Mouse (Mus musculus) liver, adult 2 months (tissue): ENCODE results near the gene Fkbpl. TPM values are rescaled to one million over a fixed set of nuclear protein-coding genes. Genes with fewer than 3 reads are reported as not detected.

Experiments used
- DNase-seq: peaks from one replicate; pipeline ENCODE4 v3.0.0-alpha.2; 2011; ENCODE audit warnings: low read depth, low spot score; ENCODE audit errors: extremely low read depth
- H3K27ac ChIP-seq: fragments of 200-500 bp; replicated peaks from 2 replicates; pipeline ENCODE4 v1.5.1; 2012; ENCODE audit warnings: low read depth, mild to moderate bottlenecking, control low read depth, inconsistent platforms, low read length; ENCODE audit not compliant: insufficient read depth
- H3K27me3 ChIP-seq: fragments of 200-500 bp; 2 replicates; pipeline ENCODE4 v1.6.1; 2012; ENCODE audit warnings: mild to moderate bottlenecking, moderate library complexity, low read length, inconsistent platforms; ENCODE audit not compliant: control insufficient read depth, insufficient read depth
- H3K36me3 ChIP-seq: fragments of 200-500 bp; 2 replicates; pipeline ENCODE4 v1.6.1; 2012; ENCODE audit warnings: low read length, inconsistent platforms; ENCODE audit not compliant: control insufficient read depth, insufficient read depth
- H3K4me1 ChIP-seq: fragments of 200-500 bp; 2 replicates; pipeline ENCODE4 v1.6.1; 2011; ENCODE audit warnings: low read length; ENCODE audit not compliant: control insufficient read depth, insufficient read depth
- H3K4me3 ChIP-seq: fragments of 200-500 bp; 2 replicates; pipeline ENCODE4 v1.5.1; 2011; ENCODE audit warnings: low read depth, mild to moderate bottlenecking, control low read depth, low read length, moderate library complexity; ENCODE audit not compliant: insufficient read depth
- H3K79me2 ChIP-seq: fragments of 200-500 bp; 2 replicates; pipeline ENCODE4 v1.6.1; 2012; ENCODE audit warnings: inconsistent platforms, mild to moderate bottlenecking, low read length, moderate library complexity; ENCODE audit not compliant: control insufficient read depth, insufficient read depth
- H3K9ac ChIP-seq: fragments of 200-500 bp; 2 replicates; pipeline ENCODE4 v1.6.1; 2012; ENCODE audit warnings: low read depth, mild to moderate bottlenecking, control low read depth, inconsistent platforms, low read length
- CTCF ChIP-seq: fragments of 200-500 bp; IDR thresholded peaks from 2 replicates; pipeline ENCODE4 v1.5.1; 2011; ENCODE audit warnings: low read depth, low read length, control low read depth
- POLR2A ChIP-seq: fragments of 200-500 bp; IDR thresholded peaks from 2 replicates; pipeline ENCODE4 v1.6.1; 2011; ENCODE audit warnings: low read length, control low read depth; ENCODE audit not compliant: insufficient read depth; ENCODE audit errors: extremely low read depth
- WGBS: fragments of 180-500 bp; shearing (Covaris S2); methylation state at CpG from one replicate; pipeline ENCODE4 v1.1.7; 2018; 5-methylcytosine and 5-hydroxymethylcytosine counted together
- polyA plus RNA-seq: library from polyadenylated mRNA; depleted of rRNA; stranded (reverse); fragments of >200 nt; gene quantifications from 2 replicates; pipeline ENCODE4 v1.2.3, GENCODE M21; 2012; rRNA removed
- total RNA-seq: library from RNA; depleted of rRNA; stranded (reverse); fragments of >200 nt; gene quantifications from 2 replicates; pipeline ENCODE4 v1.2.3, GENCODE M21; 2014; rRNA removed

The Fkbpl gene
- total RNA-seq: 4.2 and 5.3 TPM in 2 replicates
- polyA plus RNA-seq: 2.0 and 3.0 TPM in 2 replicates

- peak within 1 kb of the TSS; percentile 58 for H3K4me3 ChIP-seq
- TF ChIP-seq CTCF (no peak), POLR2A (peak; percentile 47; the same call in 1 of the 2 replicates)
- peaks cover 12% of the 10 kb centered on the region for H3K4me1 ChIP-seq
- H3K27ac ChIP-seq: peak within 1 kb of the TSS; percentile 57
- H3K36me3 ChIP-seq: no peaks in the 10 kb centered on the region
- H3K27me3 ChIP-seq: no peaks in the 10 kb centered on the region
- DNase-seq: peak; percentile 92
- no peaks in the 10 kb centered on the region; the same call in 1 of the 2 replicates for H3K79me2 ChIP-seq
- peak within 1 kb of the TSS; percentile 77 for H3K9ac ChIP-seq
- WGBS: under 1% methylated on average over 16 of the region's 16 CpGs
Measured at GRCm38 (mm10) chr17:34644608-34645007, at the start of gene Fkbpl. Gene Fkbpl (plus strand): TSS chr17:34644764.

- 69% methylated on average over 8 of the region's 8 CpGs for WGBS
- Histone ChIP-seq H3K9ac (no peak overlapping the region), H3K4me1 (peaks cover 2% of the 10 kb centered on the region), H3K4me3 (no peak overlapping the region), H3K79me2 (no peaks in the 10 kb centered on the region), H3K27me3 (no peaks in the 10 kb centered on the region), H3K27ac (no peak overlapping the region), H3K36me3 (peaks cover 2% of the 10 kb centered on the region; the same call in 1 of the 2 replicates)
- no peak for TF ChIP-seq POLR2A
- TF ChIP-seq CTCF: no peak
- DNase-seq: no peak
Measured at GRCm38 (mm10) chr17:34596098-34596497, 48.5 kb upstream of the Fkbpl start.

- WGBS: 30% methylated on average over 6 of the region's 6 CpGs
- DNase-seq: no peak
- Histone ChIP-seq H3K27me3 (no peaks in the 10 kb centered on the region), H3K9ac (no peak within 1 kb of the TSS), H3K79me2 (no peaks in the 10 kb centered on the region), H3K4me3 (no peak within 1 kb of the TSS), H3K36me3 (peaks cover 2% of the 10 kb centered on the region; the same call in 1 of the 2 replicates), H3K27ac (no peak within 1 kb of the TSS), H3K4me1 (peaks cover 5% of the 10 kb centered on the region)
- TF ChIP-seq CTCF (no peak), POLR2A (no peak)
Measured at GRCm38 (mm10) chr17:34597566-34598095, 46.9 kb upstream of the Fkbpl start, which contains the start of gene Ager. Gene Ager (plus strand): TSS chr17:34597862.

GRCm38 (mm10) chr17:34599891-34600290 is 44.7 kb upstream of the Fkbpl start:
- Histone ChIP-seq H3K9ac (no peak overlapping the region), H3K4me1 (peaks cover 5% of the 10 kb centered on the region), H3K27ac (no peak overlapping the region), H3K36me3 (peaks cover 2% of the 10 kb centered on the region; the same call in 1 of the 2 replicates), H3K4me3 (no peak overlapping the region), H3K27me3 (no peaks in the 10 kb centered on the region), H3K79me2 (peaks cover 4% of the 10 kb centered on the region; the same call in 1 of the 2 replicates)
- DNase-seq: no peak
- TF ChIP-seq POLR2A: no peak
- no peak for TF ChIP-seq CTCF
- WGBS: 82% methylated on average over 9 of the region's 9 CpGs

GRCm38 (mm10) chr17:34601796-34602195 is 42.8 kb upstream of the Fkbpl start:
- TF ChIP-seq POLR2A (no peak), CTCF (no peak)
- H3K27me3 ChIP-seq: no peaks in the 10 kb centered on the region
- WGBS: 87% methylated on average over 12 of the region's 12 CpGs
- no peak for DNase-seq
- H3K36me3 ChIP-seq: no peaks in the 10 kb centered on the region
- H3K4me3 ChIP-seq: no peak overlapping the region
- peaks cover 8% of the 10 kb centered on the region; the same call in 1 of the 2 replicates for H3K79me2 ChIP-seq
- H3K27ac ChIP-seq: no peak overlapping the region
- H3K9ac ChIP-seq: no peak overlapping the region
- peaks cover 6% of the 10 kb centered on the region for H3K4me1 ChIP-seq
